Mouse (Mus musculus) ovary, postnatal 10 days (tissue): ENCODE results near the gene Rasa4.
A peak's percentile ranks its signal among the peaks of the same experiment; 100 is the strongest.
"Not testable (repeated sequence)": the region's sequence is repeated elsewhere in the genome, so short reads cannot be mapped to it uniquely, and the experiment has no call there.

ENCODE experiments used
- DNase-seq: peaks from one replicate; pipeline ENCODE4 v3.0.0; 2022; ENCODE audit warnings: low spot score

The Rasa4 gene

GRCm38 (mm10) chr5:136066404-136067148, 17.1 kb upstream of the Rasa4 start:
- DNase-seq: not testable (repeated sequence)

GRCm38 (mm10) chr5:136069411-136069810, 14.3 kb upstream of the Rasa4 start:
- no peak for DNase-seq

- DNase-seq: no peak
Measured at GRCm38 (mm10) chr5:136073051-136073450, 10.7 kb upstream of the Rasa4 start.

GRCm38 (mm10) chr5:136073526-136073925, 10.2 kb upstream of the Rasa4 start:
- DNase-seq: no peak

GRCm38 (mm10) chr5:136075076-136075475, 8.6 kb upstream of the Rasa4 start:
- no peak for DNase-seq

GRCm38 (mm10) chr5:136076284-136076683, 7.4 kb upstream of the Rasa4 start:
- no peak for DNase-seq

- no peak for DNase-seq
Measured at GRCm38 (mm10) chr5:136077001-136077550, 6.6 kb upstream of the Rasa4 start.

- no peak for DNase-seq
Measured at GRCm38 (mm10) chr5:136078136-136078535, 5.6 kb upstream of the Rasa4 start.

- no peak for DNase-seq
Measured at GRCm38 (mm10) chr5:136082345-136082744, 1.4 kb upstream of the Rasa4 start.

- no peak for DNase-seq
Measured at GRCm38 (mm10) chr5:136084144-136084881, 597 bp downstream of the Rasa4 start.

GRCm38 (mm10) chr5:136084891-136085651, 1.4 kb downstream of the Rasa4 start:
- DNase-seq: no peak

GRCm38 (mm10) chr5:136086290-136086689, 2.6 kb downstream of the Rasa4 start:
- no peak for DNase-seq

GRCm38 (mm10) chr5:136088821-136089575, 5.3 kb downstream of the Rasa4 start:
- DNase-seq: no peak

- DNase-seq: no peak
Measured at GRCm38 (mm10) chr5:136091927-136092326, 8.2 kb downstream of the Rasa4 start.

- no peak for DNase-seq
Measured at GRCm38 (mm10) chr5:136094249-136095010, 10.7 kb downstream of the Rasa4 start.

GRCm38 (mm10) chr5:136095089-136095488, 11.4 kb downstream of the Rasa4 start:
- no peak for DNase-seq

- DNase-seq: no peak
Measured at GRCm38 (mm10) chr5:136098536-136098935, 14.8 kb downstream of the Rasa4 start.

- DNase-seq: peak; percentile 21
Measured at GRCm38 (mm10) chr5:136102099-136102820, 18.5 kb downstream of the Rasa4 start.

- no peak for DNase-seq
Measured at GRCm38 (mm10) chr5:136104511-136104910, 20.8 kb downstream of the Rasa4 start.

GRCm38 (mm10) chr5:136108486-136108885, 24.8 kb downstream of the Rasa4 start:
- DNase-seq: no peak
